Mouse (Mus musculus) liver, embryonic 12.5 days (tissue): ENCODE results near the gene Rabif. TPM values are rescaled to one million over a fixed set of nuclear protein-coding genes. Genes with fewer than 3 reads are reported as not detected.
"Not testable (repeated sequence)": the region's sequence is repeated elsewhere in the genome, so short reads cannot be mapped to it uniquely, and the experiment has no call there.

Experiments
- ATAC-seq: fragments of 200-750 bp; cut with Nextera tagmentation; 2 replicates; pipeline ENCODE4 v1.8.0; 2017; ENCODE audit warnings: moderate number of reproducible peaks, mild to moderate bottlenecking, moderate library complexity
- H3K27ac ChIP-seq: fragments of 300-500 bp; sonication (generic); 2 replicates; pipeline ENCODE4 v1.5.1; 2016; ENCODE audit warnings: mild to moderate bottlenecking
- H3K27me3 ChIP-seq: fragments of 300-500 bp; sonication (generic); replicated peaks from 2 replicates; pipeline ENCODE4 v1.6.1; 2016; ENCODE audit warnings: mild to moderate bottlenecking, moderate library complexity
- H3K36me3 ChIP-seq: fragments of 300-500 bp; sonication (generic); 2 replicates; pipeline ENCODE4 v1.6.1; 2016; ENCODE audit warnings: mild to moderate bottlenecking, moderate library complexity
- H3K4me1 ChIP-seq: fragments of 300-500 bp; sonication (generic); 2 replicates; pipeline ENCODE4 v1.6.1; 2016
- H3K4me2 ChIP-seq: fragments of 300-500 bp; sonication (generic); 2 replicates; pipeline ENCODE4 v1.6.1; 2016; ENCODE audit warnings: mild to moderate bottlenecking, moderate library complexity
- H3K4me3 ChIP-seq: fragments of 300-500 bp; sonication (generic); 2 replicates; pipeline ENCODE4 v1.5.1; 2016; ENCODE audit warnings: mild to moderate bottlenecking, moderate library complexity
- H3K9ac ChIP-seq: fragments of 300-500 bp; sonication (generic); 2 replicates; pipeline ENCODE4 v1.6.1; 2016; ENCODE audit warnings: mild to moderate bottlenecking, moderate library complexity
- H3K9me3 ChIP-seq: fragments of 300-500 bp; sonication (generic); replicated peaks from 2 replicates; pipeline ENCODE4 v1.6.1; 2016; ENCODE audit warnings: mild to moderate bottlenecking, moderate library complexity
- WGBS: fragments of 180-500 bp; shearing (Covaris S2); methylation state at CpG from one replicate; pipeline ENCODE4 v1.1.7; 2016; ENCODE audit not compliant: insufficient replicate concordance; 5-methylcytosine and 5-hydroxymethylcytosine counted together
- polyA plus RNA-seq: library from polyadenylated mRNA; unstranded; fragments of >200 nt; fragmentation: Nextera tagmentation; extraction: Ambion mirVana; gene quantifications from 2 replicates; pipeline ENCODE4 v1.2.1, GENCODE M21; 2016

Rabif gene
- 23.5 and 24.2 TPM in 2 replicates for polyA plus RNA-seq

GRCm38 (mm10) chr1:134494428-134495215 lies at the start of gene Rabif:
Gene Rabif (plus strand): TSS chr1:134494648.
- Histone ChIP-seq H3K4me3 (peak within 1 kb of the TSS; percentile 73), H3K27ac (peak within 1 kb of the TSS; percentile 94), H3K9me3 (no peaks in the 10 kb centered on the region), H3K36me3 (peaks cover 39% of the 10 kb centered on the region), H3K27me3 (no peaks in the 10 kb centered on the region), H3K4me1 (peaks cover 40% of the 10 kb centered on the region), H3K9ac (peak within 1 kb of the TSS; percentile 75), H3K4me2 (peak within 1 kb of the TSS; percentile 88)
- under 1% methylated on average over 58 of the region's 58 CpGs for WGBS
- ATAC-seq, result peak; percentile 97

- no peak overlapping the region for H3K4me2 ChIP-seq
- no peak for ATAC-seq
- H3K4me1 ChIP-seq, result peaks cover 21% of the 10 kb centered on the region
- H3K4me3 ChIP-seq, result no peak overlapping the region
- 67% methylated on average over 2 of the region's 2 CpGs for WGBS
- H3K9me3 ChIP-seq, result no peaks in the 10 kb centered on the region
- no peak overlapping the region for H3K9ac ChIP-seq
- no peak overlapping the region for H3K27ac ChIP-seq
- H3K36me3 ChIP-seq, result no peaks in the 10 kb centered on the region
- no peaks in the 10 kb centered on the region for H3K27me3 ChIP-seq
Observed at GRCm38 (mm10) chr1:134445418-134445817, 49.0 kb upstream of the Rabif start.

GRCm38 (mm10) chr1:134448537-134448936 lies 45.9 kb upstream of the Rabif start:
- H3K27ac ChIP-seq, H3K4me1 ChIP-seq, ATAC-seq, H3K36me3 ChIP-seq, H3K4me2 ChIP-seq, H3K4me3 ChIP-seq, H3K27me3 ChIP-seq, H3K9me3 ChIP-seq, H3K9ac ChIP-seq: not testable (repeated sequence)
- 56% methylated on average over 3 of the region's 3 CpGs for WGBS

- WGBS, result 77% methylated on average over 4 of the region's 4 CpGs
Observed at GRCm38 (mm10) chr1:134450201-134450600, 44.2 kb upstream of the Rabif start.

GRCm38 (mm10) chr1:134450986-134451385 lies 43.5 kb upstream of the Rabif start:
- Histone ChIP-seq H3K9me3 (no peaks in the 10 kb centered on the region), H3K27ac (no peak overlapping the region), H3K4me3 (no peak overlapping the region), H3K27me3 (0 out of 2 replicates have a peak, but pooled peaks cover 5% of the 10 kb centered on the region), H3K9ac (no peak overlapping the region), H3K36me3 (no peaks in the 10 kb centered on the region), H3K4me2 (no peak overlapping the region), H3K4me1 (peaks cover 6% of the 10 kb centered on the region)
- 25% methylated on average over 3 of the region's 3 CpGs for WGBS
- no peak for ATAC-seq

More at GRCm38 (mm10) chr1:134450201-134450600, 44.2 kb upstream of the Rabif start:
- H3K4me2 ChIP-seq, result no peak overlapping the region
- H3K27ac ChIP-seq, result no peak overlapping the region
- H3K4me1 ChIP-seq, result peaks cover 6% of the 10 kb centered on the region
- no peak overlapping the region for H3K4me3 ChIP-seq
- H3K27me3 ChIP-seq, result 0 out of 2 replicates have a peak, but pooled peaks cover 5% of the 10 kb centered on the region
- H3K36me3 ChIP-seq, result no peaks in the 10 kb centered on the region
- no peaks in the 10 kb centered on the region for H3K9me3 ChIP-seq
- no peak for ATAC-seq
- H3K9ac ChIP-seq, result no peak overlapping the region

GRCm38 (mm10) chr1:134454904-134455824 lies 39.3 kb upstream of the Rabif start, which contains the start of gene Klhl12:
Gene Klhl12 (plus strand): TSS chr1:134455531.
- Histone ChIP-seq H3K4me1 (peaks cover 48% of the 10 kb centered on the region), H3K27me3 (0 out of 2 replicates have a peak, but pooled peaks cover 5% of the 10 kb centered on the region), H3K27ac (peak within 1 kb of the TSS; percentile 93), H3K36me3 (peaks cover 22% of the 10 kb centered on the region), H3K4me2 (peak within 1 kb of the TSS; percentile 84), H3K9me3 (no peaks in the 10 kb centered on the region), H3K4me3 (peak within 1 kb of the TSS; percentile 97), H3K9ac (peak within 1 kb of the TSS; percentile 97)
- peak; percentile 93 for ATAC-seq
- 1% methylated on average over 61 of the region's 61 CpGs for WGBS

- Histone ChIP-seq H3K9me3 (no peaks in the 10 kb centered on the region), H3K4me3 (peak overlapping the region; percentile 97), H3K27ac (peak overlapping the region; percentile 93), H3K36me3 (peaks cover 31% of the 10 kb centered on the region), H3K4me2 (peak overlapping the region; percentile 84), H3K4me1 (peaks cover 56% of the 10 kb centered on the region), H3K27me3 (0 out of 2 replicates have a peak, but pooled peaks cover 5% of the 10 kb centered on the region), H3K9ac (peak overlapping the region; percentile 97)
- 8% methylated on average over 5 of the region's 5 CpGs for WGBS
- ATAC-seq, result no peak
Observed at GRCm38 (mm10) chr1:134456060-134456459, 38.4 kb upstream of the Rabif start.

- no peak overlapping the region for H3K4me2 ChIP-seq
- H3K9ac ChIP-seq, result no peak overlapping the region
- no peak overlapping the region for H3K4me3 ChIP-seq
- H3K9me3 ChIP-seq, result no peaks in the 10 kb centered on the region
- no peak for ATAC-seq
- H3K36me3 ChIP-seq, result peaks cover 53% of the 10 kb centered on the region
- H3K27ac ChIP-seq, result peak overlapping the region; percentile 63
- 0 out of 2 replicates have a peak, but pooled peaks cover 5% of the 10 kb centered on the region for H3K27me3 ChIP-seq
- peaks cover 75% of the 10 kb centered on the region for H3K4me1 ChIP-seq
- WGBS, result 81% methylated on average over 7 of the region's 7 CpGs
Observed at GRCm38 (mm10) chr1:134458139-134458727, 36.2 kb upstream of the Rabif start.

GRCm38 (mm10) chr1:134460294-134461284 lies 33.9 kb upstream of the Rabif start:
- Histone ChIP-seq H3K9me3 (no peaks in the 10 kb centered on the region), H3K4me1 (peaks cover 74% of the 10 kb centered on the region), H3K27me3 (no peaks in the 10 kb centered on the region), H3K36me3 (peaks cover 74% of the 10 kb centered on the region), H3K9ac (peak overlapping the region; percentile 50), H3K4me2 (peak overlapping the region; percentile 63), H3K4me3 (peak overlapping the region; percentile 13; the same call in 1 of the 2 replicates), H3K27ac (peak overlapping the region; percentile 97)
- ATAC-seq, result peak; percentile 97
- WGBS, result 28% methylated on average over 1 of the region's 1 CpGs

- H3K9ac ChIP-seq, result no peak overlapping the region
- H3K36me3 ChIP-seq, result peaks cover 95% of the 10 kb centered on the region
- H3K27ac ChIP-seq, result peak overlapping the region; percentile 61
- ATAC-seq, result peak; percentile 92
- no peak overlapping the region for H3K4me2 ChIP-seq
- no peaks in the 10 kb centered on the region for H3K9me3 ChIP-seq
- H3K4me3 ChIP-seq, result no peak overlapping the region
- 26% methylated on average over 2 of the region's 2 CpGs for WGBS
- peaks cover 18% of the 10 kb centered on the region for H3K4me1 ChIP-seq
- H3K27me3 ChIP-seq, result no peaks in the 10 kb centered on the region
Observed at GRCm38 (mm10) chr1:134484623-134485022, 9.8 kb upstream of the Rabif start.
